Mouse (Mus musculus): ENCODE results near the gene Ankrd60. TPM values are rescaled to one million over a fixed set of nuclear protein-coding genes. Genes with fewer than 3 reads are reported as not detected.

The Ankrd60 gene
- polyA plus RNA-seq, 1 experiment from 2014 or later, result not detected

- Histone ChIP-seq H3K27me3 (replicated peaks; ENCODE audit: low read depth, poor library complexity, severe bottlenecking) (no peaks in the 10 kb centered on the region), H3K4me3 (no peak overlapping the region), H3K36me3 (replicated peaks) (peaks cover 38% of the 10 kb centered on the region), H3K27ac (replicated peaks) (no peak overlapping the region), H3K9me3 (0 out of 2 replicates have a peak, but pooled peaks cover 2% of the 10 kb centered on the region), H3K4me1 (no peaks in the 10 kb centered on the region)
- DNase-seq (ENCODE audit: low spot score), result no peak
- 86% methylated on average over 1 of the region's 1 CpGs for whole genome bisulfite sequencing
Observed at GRCm38 (mm10) chr2:173601861-173602260, 23.7 kb upstream of the Ankrd60 start.

- Histone ChIP-seq H3K9me3 (no peaks in the 10 kb centered on the region), H3K27me3 (replicated peaks; ENCODE audit: low read depth, poor library complexity, severe bottlenecking) (no peaks in the 10 kb centered on the region), H3K4me1 (peaks cover 3% of the 10 kb centered on the region; the same call in 1 of the 2 replicates), H3K36me3 (replicated peaks) (peaks cover 32% of the 10 kb centered on the region), H3K4me3 (no peak overlapping the region), H3K27ac (replicated peaks) (no peak overlapping the region)
- 33% methylated on average over 10 of the region's 10 CpGs for WGBS
- DNase-seq (ENCODE audit: low spot score), result no peak
Observed at GRCm38 (mm10) chr2:173595374-173595781, 17.2 kb upstream of the Ankrd60 start.

GRCm38 (mm10) chr2:173594313-173595063, 16.3 kb upstream of the Ankrd60 start:
- no peaks in the 10 kb centered on the region for H3K27me3 ChIP-seq (replicated peaks; ENCODE audit: low read depth, poor library complexity, severe bottlenecking)
- no peak overlapping the region for H3K4me3 ChIP-seq
- no peak for DNase-seq (ENCODE audit: low spot score)
- WGBS, result 64% methylated on average over 11 of the region's 11 CpGs
- H3K27ac ChIP-seq (replicated peaks), result no peak overlapping the region
- no peaks in the 10 kb centered on the region for H3K9me3 ChIP-seq
- peaks cover 3% of the 10 kb centered on the region; the same call in 1 of the 2 replicates for H3K4me1 ChIP-seq
- peaks cover 37% of the 10 kb centered on the region for H3K36me3 ChIP-seq (replicated peaks)

GRCm38 (mm10) chr2:173593841-173594240, 15.7 kb upstream of the Ankrd60 start:
- WGBS, result 52% methylated on average over 4 of the region's 4 CpGs
- no peaks in the 10 kb centered on the region for H3K9me3 ChIP-seq

GRCm38 (mm10) chr2:173592781-173593180, 14.6 kb upstream of the Ankrd60 start:
- Histone ChIP-seq H3K4me1 (peaks cover 3% of the 10 kb centered on the region; the same call in 1 of the 2 replicates), H3K9me3 (no peaks in the 10 kb centered on the region), H3K4me3 (no peak overlapping the region), H3K36me3 (replicated peaks) (peaks cover 43% of the 10 kb centered on the region), H3K27ac (replicated peaks) (no peak overlapping the region), H3K27me3 (replicated peaks; ENCODE audit: low read depth, poor library complexity, severe bottlenecking) (no peaks in the 10 kb centered on the region; the same call in 1 of the 2 replicates)
- WGBS, result 59% methylated on average over 9 of the region's 9 CpGs
- DNase-seq (ENCODE audit: low spot score), result no peak

More at GRCm38 (mm10) chr2:173593841-173594240, 15.7 kb upstream of the Ankrd60 start:
- H3K27me3 ChIP-seq (replicated peaks; ENCODE audit: low read depth, poor library complexity, severe bottlenecking), result no peaks in the 10 kb centered on the region
- H3K27ac ChIP-seq (replicated peaks), result no peak overlapping the region
- peaks cover 40% of the 10 kb centered on the region for H3K36me3 ChIP-seq (replicated peaks)
- H3K4me1 ChIP-seq, result peaks cover 3% of the 10 kb centered on the region; the same call in 1 of the 2 replicates
- H3K4me3 ChIP-seq, result no peak overlapping the region
- DNase-seq (ENCODE audit: low spot score), result no peak

- Histone ChIP-seq H3K4me3 (no peak overlapping the region), H3K36me3 (replicated peaks) (peaks cover 24% of the 10 kb centered on the region), H3K27me3 (replicated peaks; ENCODE audit: low read depth, poor library complexity, severe bottlenecking) (peaks cover 38% of the 10 kb centered on the region), H3K4me1 (peaks cover 21% of the 10 kb centered on the region), H3K27ac (replicated peaks) (no peak overlapping the region), H3K9me3 (0 out of 2 replicates have a peak, but pooled peaks cover 2% of the 10 kb centered on the region)
- WGBS, result 86% methylated on average over 5 of the region's 5 CpGs
- no peak for DNase-seq (ENCODE audit: low spot score)
Observed at GRCm38 (mm10) chr2:173587411-173587810, 9.2 kb upstream of the Ankrd60 start.

- under 1% methylated on average over 68 of the region's 68 CpGs for WGBS
Observed at GRCm38 (mm10) chr2:173586118-173586968, 8.2 kb upstream of the Ankrd60 start.

GRCm38 (mm10) chr2:173585387-173586117, 7.4 kb upstream of the Ankrd60 start:
- under 1% methylated on average over 54 of the region's 54 CpGs for WGBS

More at GRCm38 (mm10) chr2:173586118-173586968, 8.2 kb upstream of the Ankrd60 start:
- peaks cover 21% of the 10 kb centered on the region for H3K4me1 ChIP-seq
- peak; percentile 90 for DNase-seq (ENCODE audit: low spot score)
- peak overlapping the region; percentile 59 for H3K4me3 ChIP-seq
- peaks cover 21% of the 10 kb centered on the region for H3K36me3 ChIP-seq (replicated peaks)
- H3K27ac ChIP-seq (replicated peaks), result peak overlapping the region; percentile 61; the same call in 1 of the 2 replicates
- peaks cover 38% of the 10 kb centered on the region for H3K27me3 ChIP-seq (replicated peaks; ENCODE audit: low read depth, poor library complexity, severe bottlenecking)
- 0 out of 2 replicates have a peak, but pooled peaks cover 2% of the 10 kb centered on the region for H3K9me3 ChIP-seq

GRCm38 (mm10) chr2:173584361-173584760, 6.2 kb upstream of the Ankrd60 start:
- Histone ChIP-seq H3K27ac (replicated peaks) (no peak overlapping the region), H3K4me1 (peaks cover 21% of the 10 kb centered on the region), H3K9me3 (0 out of 2 replicates have a peak, but pooled peaks cover 2% of the 10 kb centered on the region), H3K4me3 (no peak overlapping the region), H3K36me3 (replicated peaks) (peaks cover 11% of the 10 kb centered on the region; the same call in 1 of the 2 replicates), H3K27me3 (replicated peaks; ENCODE audit: low read depth, poor library complexity, severe bottlenecking) (peaks cover 47% of the 10 kb centered on the region)
- WGBS, result 29% methylated on average over 15 of the region's 15 CpGs
- peak; percentile 59 for DNase-seq (ENCODE audit: low spot score)

More at GRCm38 (mm10) chr2:173585387-173586117, 7.4 kb upstream of the Ankrd60 start:
- peaks cover 39% of the 10 kb centered on the region for H3K27me3 ChIP-seq (replicated peaks; ENCODE audit: low read depth, poor library complexity, severe bottlenecking)
- peaks cover 18% of the 10 kb centered on the region for H3K36me3 ChIP-seq (replicated peaks)
- H3K4me3 ChIP-seq, result peak overlapping the region; percentile 59
- peaks cover 21% of the 10 kb centered on the region for H3K4me1 ChIP-seq
- peak overlapping the region; percentile 61; the same call in 1 of the 2 replicates for H3K27ac ChIP-seq (replicated peaks)
- DNase-seq (ENCODE audit: low spot score), result peak; percentile 87
- H3K9me3 ChIP-seq, result 0 out of 2 replicates have a peak, but pooled peaks cover 2% of the 10 kb centered on the region

- peaks cover 24% of the 10 kb centered on the region for H3K4me1 ChIP-seq
- H3K36me3 ChIP-seq (replicated peaks), result peaks cover 7% of the 10 kb centered on the region; the same call in 1 of the 2 replicates
- peaks cover 56% of the 10 kb centered on the region for H3K27me3 ChIP-seq (replicated peaks; ENCODE audit: low read depth, poor library complexity, severe bottlenecking)
- WGBS, result 38% methylated on average over 5 of the region's 5 CpGs
- peak; percentile 43 for DNase-seq (ENCODE audit: low spot score)
- 0 out of 2 replicates have a peak, but pooled peaks cover 2% of the 10 kb centered on the region for H3K9me3 ChIP-seq
- H3K4me3 ChIP-seq, result no peak overlapping the region
- no peak overlapping the region for H3K27ac ChIP-seq (replicated peaks)
Observed at GRCm38 (mm10) chr2:173583455-173583854, 5.3 kb upstream of the Ankrd60 start.

- Histone ChIP-seq H3K4me3 (no peak overlapping the region), H3K9me3 (0 out of 2 replicates have a peak, but pooled peaks cover 2% of the 10 kb centered on the region), H3K4me1 (peaks cover 30% of the 10 kb centered on the region), H3K27me3 (replicated peaks; ENCODE audit: low read depth, poor library complexity, severe bottlenecking) (peaks cover 61% of the 10 kb centered on the region), H3K27ac (replicated peaks) (no peak overlapping the region), H3K36me3 (replicated peaks) (peaks cover 4% of the 10 kb centered on the region; the same call in 1 of the 2 replicates)
- no peak for DNase-seq (ENCODE audit: low spot score)
- WGBS, result 91% methylated on average over 3 of the region's 3 CpGs
Observed at GRCm38 (mm10) chr2:173582903-173583302, 4.7 kb upstream of the Ankrd60 start.
